Mouse (Mus musculus) limb, embryonic 13.5 days (tissue): ENCODE data around the gene Uba2. TPM values are rescaled to one million over a fixed set of nuclear protein-coding genes. Genes with fewer than 3 reads are reported as not detected.
"Not testable (repeated sequence)": the region's sequence is repeated elsewhere in the genome, so short reads cannot be mapped to it uniquely, and the experiment has no call there.

Source experiments
- ATAC-seq: fragments of 200-750 bp; cut with Nextera tagmentation; 2 replicates; pipeline ENCODE4 v1.8.0; 2017; ENCODE audit warnings: low read depth, moderate number of reproducible peaks, moderate TSS enrichment; ENCODE audit not compliant: low FRiP score
- H3K27ac ChIP-seq: fragments of 300-500 bp; sonication (generic); 2 replicates; pipeline ENCODE4 v1.5.1; 2015; ENCODE audit warnings: inconsistent platforms, mild to moderate bottlenecking, moderate library complexity
- H3K27me3 ChIP-seq: fragments of 300-500 bp; sonication (generic); 2 replicates; pipeline ENCODE4 v1.6.1; 2015; ENCODE audit warnings: mild to moderate bottlenecking, inconsistent platforms
- H3K36me3 ChIP-seq: fragments of 300-500 bp; sonication (generic); 2 replicates; pipeline ENCODE4 v1.6.1; 2015; ENCODE audit warnings: inconsistent platforms, mild to moderate bottlenecking, moderate library complexity
- H3K4me1 ChIP-seq: fragments of 300-500 bp; sonication (generic); 2 replicates; pipeline ENCODE4 v1.6.1; 2015; ENCODE audit warnings: inconsistent platforms
- H3K4me2 ChIP-seq: fragments of 300-500 bp; sonication (generic); replicated peaks from 2 replicates; pipeline ENCODE4 v1.6.1; 2015; ENCODE audit warnings: inconsistent platforms, mild to moderate bottlenecking, moderate library complexity
- H3K4me3 ChIP-seq: fragments of 300-500 bp; sonication (generic); 2 replicates; pipeline ENCODE4 v1.5.1; 2015; ENCODE audit warnings: moderate library complexity, mild to moderate bottlenecking, inconsistent platforms
- H3K9ac ChIP-seq: fragments of 300-500 bp; sonication (generic); 2 replicates; pipeline ENCODE4 v1.6.1; 2015; ENCODE audit warnings: mild to moderate bottlenecking, inconsistent platforms
- H3K9me3 ChIP-seq: fragments of 300-500 bp; sonication (generic); 2 replicates; pipeline ENCODE4 v1.6.1; 2016; ENCODE audit warnings: inconsistent platforms
- WGBS: fragments of 180-500 bp; shearing (Covaris S2); methylation state at CpG from one replicate; pipeline ENCODE4 v1.1.7; 2015; 5-methylcytosine and 5-hydroxymethylcytosine counted together
- polyA plus RNA-seq: library from polyadenylated mRNA; unstranded; fragments of >200 nt; fragmentation: Nextera tagmentation; extraction: Ambion mirVana; gene quantifications from 2 replicates; pipeline ENCODE4 v1.2.1, GENCODE M21; 2015

Gene Uba2
- polyA plus RNA-seq, 1 experiment from 2014 or later = 230 TPM

DNA sequence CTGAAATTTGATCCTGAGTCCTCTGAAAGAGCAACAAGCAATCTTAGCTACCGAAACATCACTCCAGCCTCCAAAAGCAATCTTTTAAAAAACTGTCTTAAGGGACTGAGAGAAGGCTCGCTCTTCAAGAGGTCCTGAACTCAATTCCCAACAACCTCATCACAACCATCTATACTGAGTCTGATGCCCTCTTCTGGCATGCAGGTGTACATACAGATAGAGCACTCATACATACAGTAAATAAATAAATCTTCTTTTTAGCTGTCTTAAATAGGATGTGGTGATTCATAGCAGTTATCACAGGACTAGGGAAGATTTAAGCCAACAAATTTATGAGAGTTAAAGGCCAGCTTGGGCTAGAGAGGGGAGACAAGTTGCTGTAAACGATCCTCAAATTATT is 26.2 kb upstream of the Uba2 start:
- Histone ChIP-seq H3K36me3 (peaks cover 23% of the 10 kb centered on the region), H3K27me3 (no peaks in the 10 kb centered on the region), H3K4me3 (peak overlapping the region; percentile 97), H3K4me2 (peak overlapping the region; percentile 83), H3K9me3 (0 out of 2 replicates have a peak, but pooled peaks cover 3% of the 10 kb centered on the region), H3K27ac (no peak overlapping the region), H3K9ac (peak overlapping the region; percentile 94), H3K4me1 (peaks cover 7% of the 10 kb centered on the region)
- no peak for ATAC-seq
- WGBS = 40% methylated on average over 3 of the region's 3 CpGs

DNA sequence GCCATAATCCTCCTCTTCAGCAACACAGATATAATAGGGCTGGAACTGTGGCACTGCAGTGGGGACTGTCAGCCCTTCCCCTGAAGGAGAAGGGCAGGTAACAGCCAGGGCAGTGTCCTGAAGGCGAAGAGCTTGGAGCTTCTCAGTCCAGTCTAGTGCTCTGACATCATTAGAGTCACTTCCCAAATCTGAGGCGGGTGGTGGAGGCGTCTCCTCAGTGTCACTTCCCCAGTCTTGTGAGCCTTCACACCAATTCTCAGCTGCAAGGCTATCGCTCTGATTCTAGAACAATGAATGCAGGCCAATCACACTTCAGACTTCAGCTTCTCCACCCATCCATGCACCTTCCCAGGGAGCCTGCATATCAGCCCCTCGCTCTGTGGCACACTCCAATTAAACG is 23.4 kb upstream of the Uba2 start:
- Histone ChIP-seq H3K9ac (no peak overlapping the region), H3K27me3 (no peaks in the 10 kb centered on the region), H3K4me1 (peaks cover 7% of the 10 kb centered on the region), H3K4me3 (no peak overlapping the region), H3K9me3 (no peaks in the 10 kb centered on the region), H3K4me2 (no peak overlapping the region), H3K36me3 (peaks cover 40% of the 10 kb centered on the region), H3K27ac (no peak overlapping the region)
- ATAC-seq = no peak
- 93% methylated on average over 6 of the region's 6 CpGs for whole genome bisulfite sequencing

DNA sequence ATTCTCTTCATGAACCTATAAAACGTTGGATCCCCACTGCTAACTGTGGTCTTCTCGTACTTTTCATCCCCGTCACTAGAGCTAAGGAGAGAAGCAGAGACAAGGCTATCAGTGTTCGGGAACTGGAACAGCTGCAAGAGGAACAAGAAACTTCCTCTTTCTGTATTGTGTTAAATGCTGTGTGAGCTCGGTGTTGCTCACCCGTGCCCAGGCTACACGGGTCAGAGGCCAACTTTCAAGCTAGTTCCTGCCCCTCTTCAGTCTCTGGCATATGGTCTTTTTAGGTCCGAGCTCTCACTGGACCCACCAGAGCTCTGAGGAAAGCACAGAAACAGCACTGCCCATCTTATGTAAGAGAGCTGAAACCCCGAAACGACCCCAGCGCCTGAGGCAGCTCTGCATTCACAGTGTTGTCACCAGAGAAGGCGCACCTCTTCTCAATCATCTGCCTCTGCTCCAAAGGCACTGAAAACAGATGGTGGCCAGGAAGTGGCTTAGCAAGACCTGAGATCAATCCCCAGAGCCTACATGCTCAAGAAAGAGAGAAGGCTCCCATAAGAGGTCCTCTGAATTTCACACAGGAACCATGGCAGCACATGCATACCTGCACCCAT is 20.1 kb upstream of the Uba2 start:
- no peaks in the 10 kb centered on the region for H3K4me1 ChIP-seq
- H3K9ac ChIP-seq = no peak overlapping the region
- H3K9me3 ChIP-seq = no peaks in the 10 kb centered on the region
- H3K4me3 ChIP-seq = no peak overlapping the region
- ATAC-seq = no peak
- no peak overlapping the region for H3K27ac ChIP-seq
- no peak overlapping the region for H3K4me2 ChIP-seq
- 91% methylated on average over 12 of the region's 12 CpGs for WGBS
- H3K27me3 ChIP-seq = no peaks in the 10 kb centered on the region
- H3K36me3 ChIP-seq = peaks cover 70% of the 10 kb centered on the region

DNA sequence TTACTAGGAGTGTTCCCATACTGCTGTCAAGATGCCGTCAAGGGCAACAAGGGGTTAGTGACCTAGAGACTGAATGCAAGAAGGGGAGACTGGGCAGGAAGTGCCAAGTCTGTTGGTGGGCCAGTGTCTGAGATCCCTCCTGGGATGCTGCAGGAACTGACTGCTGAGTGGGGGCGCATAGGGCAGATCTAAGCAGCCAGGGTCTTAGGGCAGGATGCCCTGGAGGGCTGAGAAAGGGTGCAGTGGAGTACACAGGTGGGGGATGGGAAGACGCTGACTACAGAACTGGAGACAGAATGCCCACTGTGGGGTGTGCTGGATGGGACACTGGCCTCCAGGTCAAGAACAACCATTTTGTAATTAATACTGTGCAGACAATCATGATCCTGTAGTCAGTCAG is 14.4 kb upstream of the Uba2 start:
- H3K4me2 ChIP-seq = no peak overlapping the region
- peaks cover 55% of the 10 kb centered on the region for H3K36me3 ChIP-seq
- H3K9ac ChIP-seq = no peak overlapping the region
- no peak overlapping the region for H3K27ac ChIP-seq
- H3K4me3 ChIP-seq = no peak overlapping the region
- H3K4me1 ChIP-seq = no peaks in the 10 kb centered on the region
- WGBS = 73% methylated on average over 3 of the region's 3 CpGs
- no peaks in the 10 kb centered on the region for H3K27me3 ChIP-seq
- H3K9me3 ChIP-seq = no peaks in the 10 kb centered on the region
- ATAC-seq = 0 out of 2 replicates have a peak, but pooled peaks have one; percentile 24

DNA sequence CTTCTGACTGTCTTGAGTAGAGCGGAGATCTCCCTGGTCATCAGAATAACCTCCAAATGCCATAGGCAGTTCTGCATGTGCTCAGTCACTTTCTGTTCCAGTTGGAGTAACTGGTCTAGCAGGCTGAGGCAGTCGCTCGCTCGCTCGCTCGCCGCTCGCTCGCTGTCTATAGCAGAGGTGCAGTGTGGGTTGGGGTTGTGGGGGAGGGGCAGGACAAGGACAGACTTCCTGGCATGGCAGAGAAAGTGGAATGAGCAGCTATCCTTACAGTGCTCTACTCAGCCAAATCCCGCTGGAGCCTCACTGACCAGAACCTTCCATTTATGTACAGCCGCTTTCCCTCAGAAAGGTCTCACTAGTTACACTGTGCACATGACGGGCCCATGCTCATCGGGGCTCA is 14.0 kb upstream of the Uba2 start:
- H3K4me3 ChIP-seq = no peak overlapping the region
- no peak overlapping the region for H3K27ac ChIP-seq
- no peak overlapping the region for H3K4me2 ChIP-seq
- H3K9ac ChIP-seq = no peak overlapping the region
- no peaks in the 10 kb centered on the region for H3K27me3 ChIP-seq
- 0 out of 2 replicates have a peak, but pooled peaks have one; percentile 32 for ATAC-seq
- H3K4me1 ChIP-seq = no peaks in the 10 kb centered on the region
- WGBS = 82% methylated on average over 13 of the region's 13 CpGs
- peaks cover 50% of the 10 kb centered on the region for H3K36me3 ChIP-seq
- no peaks in the 10 kb centered on the region for H3K9me3 ChIP-seq

DNA sequence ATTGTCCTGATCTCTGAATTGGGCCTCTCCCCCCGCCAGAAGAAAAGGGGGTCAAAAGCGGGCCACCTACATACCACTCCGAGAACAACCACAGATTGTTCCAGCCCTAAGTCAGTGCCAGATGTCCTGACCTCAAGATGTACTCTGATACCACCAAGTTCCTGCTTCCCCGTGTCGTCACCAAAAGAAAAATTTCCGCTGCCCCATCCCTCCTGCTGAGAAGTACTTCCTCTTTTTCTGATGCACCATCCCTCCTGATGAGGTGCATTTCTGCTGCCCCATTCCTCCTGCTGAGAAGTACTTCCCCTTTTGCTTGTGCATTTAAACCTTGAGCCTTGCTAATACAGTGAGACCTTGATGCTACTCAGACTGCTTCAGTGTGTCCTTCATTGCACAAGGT is 6.8 kb upstream of the Uba2 start:
- not testable (repeated sequence) for ATAC-seq, H3K9ac ChIP-seq, H3K27ac ChIP-seq, H3K4me3 ChIP-seq, H3K4me1 ChIP-seq, H3K36me3 ChIP-seq, H3K4me2 ChIP-seq, H3K27me3 ChIP-seq, H3K9me3 ChIP-seq
- WGBS = 84% methylated on average over 6 of the region's 6 CpGs

DNA sequence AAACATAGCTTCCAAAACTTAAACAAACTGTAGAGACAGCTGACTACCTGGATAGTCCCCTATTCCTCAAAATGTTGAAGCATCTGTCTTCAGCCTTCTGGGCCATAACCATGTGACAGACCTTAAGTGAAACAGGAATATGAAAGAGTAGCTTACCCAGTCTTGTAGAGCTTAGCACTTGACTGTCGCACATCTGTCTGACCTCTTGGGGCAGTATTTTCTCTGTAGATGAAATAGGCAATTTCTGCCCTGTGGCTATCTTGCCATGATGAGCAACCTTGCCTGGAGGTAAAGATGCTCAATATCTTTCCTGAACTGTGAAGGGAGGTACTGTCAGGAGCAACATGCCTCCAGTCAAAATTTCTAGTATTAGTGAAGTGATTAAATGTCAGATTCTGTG is 2.9 kb upstream of the Uba2 start:
- Histone ChIP-seq H3K36me3 (no peaks in the 10 kb centered on the region), H3K9me3 (no peaks in the 10 kb centered on the region), H3K9ac (no peak overlapping the region), H3K4me1 (peaks cover 5% of the 10 kb centered on the region; the same call in 1 of the 2 replicates), H3K4me3 (no peak overlapping the region), H3K27ac (no peak overlapping the region), H3K4me2 (no peak overlapping the region), H3K27me3 (no peaks in the 10 kb centered on the region)
- ATAC-seq = no peak
- WGBS = 73% methylated on average over 1 of the region's 1 CpGs

DNA sequence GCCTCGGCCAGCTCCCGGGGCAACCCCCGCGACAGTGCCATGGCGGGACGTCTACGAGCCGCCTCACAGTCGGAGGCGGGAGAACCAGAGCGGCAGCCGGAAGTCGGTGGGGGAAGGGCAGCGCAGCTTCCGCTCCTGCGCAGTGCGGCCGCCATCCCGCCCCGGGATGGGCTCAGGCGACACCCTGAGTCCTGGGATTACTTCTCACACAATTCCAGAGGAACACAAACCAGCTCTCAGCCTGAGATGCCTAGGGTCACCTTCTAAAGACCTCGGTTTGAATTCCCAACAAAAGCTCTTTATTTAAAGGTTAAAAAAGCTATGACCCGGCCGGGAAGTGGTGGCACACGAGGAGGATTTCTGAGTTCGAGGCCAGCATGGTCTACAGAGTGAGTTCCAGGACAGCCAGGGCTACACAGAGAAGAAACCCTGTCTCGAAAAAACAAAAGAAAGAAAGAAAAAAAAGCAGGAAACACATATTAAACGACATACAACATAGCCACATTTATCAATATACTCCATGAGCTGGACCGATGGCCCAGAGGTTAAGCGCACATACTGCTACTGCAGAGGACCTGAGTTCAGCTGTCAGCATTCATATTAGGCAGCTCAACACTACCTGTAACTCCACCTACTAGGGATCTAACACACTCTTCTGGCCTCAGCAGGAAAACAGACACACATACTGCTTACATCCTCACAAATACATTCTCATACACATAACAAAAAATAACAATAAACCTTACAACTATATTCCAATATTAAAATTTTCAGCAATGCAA is 738 bp downstream of the Uba2 start:
- ATAC-seq = peak; percentile 97

DNA sequence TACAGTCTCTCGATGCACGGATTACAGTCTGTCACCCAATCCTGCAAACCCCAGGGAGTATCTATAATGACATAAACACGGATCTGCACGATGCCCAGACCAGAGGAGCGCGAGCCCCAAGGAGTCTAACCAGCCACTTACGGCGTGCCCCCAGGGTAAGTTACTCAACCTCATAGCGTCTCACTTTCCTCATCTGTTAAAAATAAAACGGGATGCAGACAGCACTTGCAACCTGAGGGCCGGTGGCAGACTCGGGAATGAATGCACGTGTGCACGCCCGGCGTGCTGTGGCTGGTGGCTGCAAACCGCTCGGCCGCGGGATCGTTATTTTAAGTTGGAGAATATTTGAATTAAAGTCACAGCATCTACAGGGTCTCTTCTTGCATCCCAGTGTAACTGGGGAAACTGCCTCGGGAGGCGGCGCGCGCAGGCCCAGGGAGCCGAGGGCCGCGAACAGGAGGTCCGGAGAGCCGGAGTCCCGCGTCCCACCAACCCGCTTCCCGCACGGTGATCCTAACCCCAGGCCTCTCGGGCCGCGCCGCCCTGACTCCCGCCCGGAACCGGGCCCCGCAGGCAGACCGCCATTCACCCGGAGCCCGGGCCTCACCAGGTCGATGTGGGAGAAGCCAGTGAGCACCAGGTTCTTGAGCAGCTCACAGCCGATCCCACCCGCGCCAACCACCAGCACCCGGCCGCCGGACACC is 1.5 kb downstream of the Uba2 start:
- H3K4me2 ChIP-seq = peak overlapping the region; percentile 90
- peaks cover 23% of the 10 kb centered on the region for H3K36me3 ChIP-seq
- H3K9ac ChIP-seq = peak overlapping the region; percentile 96
- peak; percentile 75; the same call in 1 of the 2 replicates for ATAC-seq
- H3K9me3 ChIP-seq = no peaks in the 10 kb centered on the region
- H3K4me3 ChIP-seq = peak overlapping the region; percentile 93
- no peaks in the 10 kb centered on the region for H3K27me3 ChIP-seq
- under 1% methylated on average over 54 of the region's 54 CpGs for WGBS
- peak overlapping the region; percentile 89 for H3K27ac ChIP-seq
- H3K4me1 ChIP-seq = peaks cover 10% of the 10 kb centered on the region

More for the DNA sequence above, 738 bp downstream of the Uba2 start:
- Histone ChIP-seq H3K4me1 (peaks cover 10% of the 10 kb centered on the region), H3K27me3 (no peaks in the 10 kb centered on the region), H3K4me2 (peak overlapping the region; percentile 90), H3K9me3 (no peaks in the 10 kb centered on the region), H3K36me3 (peaks cover 16% of the 10 kb centered on the region), H3K27ac (peak overlapping the region; percentile 89), H3K9ac (peak overlapping the region; percentile 96), H3K4me3 (peak overlapping the region; percentile 93)
- WGBS = 11% methylated on average over 30 of the region's 30 CpGs

DNA sequence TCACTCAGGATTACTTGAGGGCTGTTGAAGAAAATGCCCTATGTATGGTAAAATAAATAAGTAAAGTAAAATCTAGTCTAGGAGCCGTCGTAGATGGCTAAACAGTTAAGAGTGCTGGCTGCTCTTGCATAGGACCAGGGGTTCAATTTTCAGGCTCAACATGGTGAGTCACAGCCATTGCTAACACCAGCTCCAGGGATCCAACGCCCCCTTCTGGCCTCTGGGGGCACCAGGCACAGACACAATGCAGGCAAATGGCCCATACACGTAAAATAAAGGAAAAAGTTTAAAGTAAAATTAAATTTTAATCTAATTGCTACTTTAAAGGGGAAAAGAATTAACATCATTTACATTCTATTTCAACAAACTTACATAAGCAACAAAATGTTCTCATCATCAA is 2.5 kb downstream of the Uba2 start:
- H3K9ac ChIP-seq = no peak overlapping the region
- peak overlapping the region; percentile 90 for H3K4me2 ChIP-seq
- no peak for ATAC-seq
- no peaks in the 10 kb centered on the region for H3K9me3 ChIP-seq
- 59% methylated on average over 4 of the region's 4 CpGs for WGBS
- H3K4me3 ChIP-seq = peak overlapping the region; percentile 20; the same call in 1 of the 2 replicates
- no peaks in the 10 kb centered on the region for H3K27me3 ChIP-seq
- H3K36me3 ChIP-seq = peaks cover 34% of the 10 kb centered on the region
- no peak overlapping the region for H3K27ac ChIP-seq
- H3K4me1 ChIP-seq = peaks cover 10% of the 10 kb centered on the region

DNA sequence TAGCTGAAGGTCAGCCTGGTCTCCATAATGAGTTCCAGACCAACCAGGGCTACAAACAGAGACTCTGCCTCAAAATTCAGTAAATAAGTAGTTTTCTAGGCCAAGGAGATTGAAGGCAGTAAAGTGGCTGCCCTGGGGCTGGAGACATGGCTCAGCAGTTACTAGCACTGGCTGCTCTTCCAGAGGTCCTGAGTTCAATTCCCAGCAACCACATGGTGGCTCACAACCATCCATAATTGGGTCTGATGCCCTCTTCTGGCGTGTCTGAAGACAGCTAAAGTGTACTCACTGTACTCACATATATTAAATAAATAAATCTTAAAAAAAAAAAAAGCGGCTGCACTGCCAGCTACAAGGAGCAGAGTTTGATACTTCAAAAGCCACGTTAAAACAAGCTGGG is 3.4 kb downstream of the Uba2 start:
- H3K27me3 ChIP-seq = no peaks in the 10 kb centered on the region
- H3K4me3 ChIP-seq = no peak overlapping the region
- no peak overlapping the region for H3K27ac ChIP-seq
- peak overlapping the region; percentile 90; the same call in 1 of the 2 replicates for H3K4me2 ChIP-seq
- ATAC-seq = no peak
- H3K9ac ChIP-seq = no peak overlapping the region
- no peaks in the 10 kb centered on the region for H3K9me3 ChIP-seq
- H3K36me3 ChIP-seq = peaks cover 42% of the 10 kb centered on the region
- H3K4me1 ChIP-seq = peaks cover 10% of the 10 kb centered on the region
- 81% methylated on average over 3 of the region's 3 CpGs for WGBS

DNA sequence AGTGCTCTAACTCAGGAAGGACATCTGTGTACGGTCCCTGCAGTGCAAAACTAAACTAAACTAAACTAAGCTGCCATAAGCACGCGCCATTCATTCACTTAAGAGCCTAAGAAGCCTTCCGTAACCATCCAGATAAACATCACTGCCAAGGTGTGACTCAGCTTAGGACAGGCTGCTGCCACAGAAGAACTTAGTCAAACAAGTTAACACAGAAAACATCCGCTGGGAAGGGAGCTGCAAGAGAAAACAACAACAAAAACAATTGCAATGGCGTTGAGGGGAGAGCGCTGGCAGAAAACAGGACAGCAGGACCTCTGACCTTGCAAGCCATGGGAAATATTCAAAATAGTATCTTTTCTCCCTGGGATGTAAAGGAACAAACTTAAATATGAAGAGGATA is 4.7 kb downstream of the Uba2 start:
- Histone ChIP-seq H3K9me3 (no peaks in the 10 kb centered on the region), H3K4me2 (no peak overlapping the region), H3K4me1 (peaks cover 10% of the 10 kb centered on the region), H3K4me3 (no peak overlapping the region), H3K27me3 (no peaks in the 10 kb centered on the region), H3K9ac (no peak overlapping the region), H3K27ac (no peak overlapping the region), H3K36me3 (peaks cover 54% of the 10 kb centered on the region)
- 91% methylated on average over 7 of the region's 7 CpGs for WGBS
- no peak for ATAC-seq
